Mouse (Mus musculus): ENCODE measurements around the gene Gm49450.
"Not testable (repeated sequence)": the region's sequence is repeated elsewhere in the genome, so short reads cannot be mapped to it uniquely, and the experiment has no call there.

Gene Gm49450

DNA sequence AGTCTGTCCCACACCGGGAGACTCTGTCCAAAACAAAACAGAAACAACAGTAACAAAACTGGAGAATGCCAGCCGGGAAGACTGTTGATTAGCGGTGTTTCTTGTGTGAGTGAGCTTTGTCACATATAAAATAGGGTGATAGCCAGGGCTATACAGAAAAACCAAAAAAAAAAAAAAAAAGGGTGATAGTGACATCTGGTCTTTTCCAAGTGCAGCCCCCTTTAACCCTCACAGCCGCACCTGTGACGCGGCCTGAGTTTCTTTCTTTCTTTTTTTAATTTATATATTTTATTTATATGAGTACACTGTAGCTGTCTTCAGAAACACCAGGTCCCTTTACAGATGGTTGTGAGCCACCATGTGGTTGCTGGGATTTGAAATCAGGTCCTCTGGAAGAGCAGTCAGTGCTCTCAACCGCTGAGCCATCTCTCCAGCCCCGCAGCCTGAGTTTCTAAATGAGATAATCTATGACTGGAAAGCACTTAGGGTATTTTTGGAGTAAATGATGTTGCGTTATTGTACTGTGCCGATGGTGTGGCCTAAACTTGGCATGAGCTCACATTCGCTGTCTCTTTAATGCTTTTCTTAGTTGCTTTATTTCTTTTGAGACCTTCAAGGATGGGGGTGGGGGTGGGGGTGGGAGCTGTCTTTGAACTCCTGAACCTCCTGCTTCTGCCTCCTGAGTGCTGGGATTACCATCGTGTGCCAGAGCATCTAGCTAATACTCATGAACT, 32.8 kb upstream of the Gm49450 start:
- no peak for DNase-seq (ENCODE audit: low read depth, low spot score)

DNA sequence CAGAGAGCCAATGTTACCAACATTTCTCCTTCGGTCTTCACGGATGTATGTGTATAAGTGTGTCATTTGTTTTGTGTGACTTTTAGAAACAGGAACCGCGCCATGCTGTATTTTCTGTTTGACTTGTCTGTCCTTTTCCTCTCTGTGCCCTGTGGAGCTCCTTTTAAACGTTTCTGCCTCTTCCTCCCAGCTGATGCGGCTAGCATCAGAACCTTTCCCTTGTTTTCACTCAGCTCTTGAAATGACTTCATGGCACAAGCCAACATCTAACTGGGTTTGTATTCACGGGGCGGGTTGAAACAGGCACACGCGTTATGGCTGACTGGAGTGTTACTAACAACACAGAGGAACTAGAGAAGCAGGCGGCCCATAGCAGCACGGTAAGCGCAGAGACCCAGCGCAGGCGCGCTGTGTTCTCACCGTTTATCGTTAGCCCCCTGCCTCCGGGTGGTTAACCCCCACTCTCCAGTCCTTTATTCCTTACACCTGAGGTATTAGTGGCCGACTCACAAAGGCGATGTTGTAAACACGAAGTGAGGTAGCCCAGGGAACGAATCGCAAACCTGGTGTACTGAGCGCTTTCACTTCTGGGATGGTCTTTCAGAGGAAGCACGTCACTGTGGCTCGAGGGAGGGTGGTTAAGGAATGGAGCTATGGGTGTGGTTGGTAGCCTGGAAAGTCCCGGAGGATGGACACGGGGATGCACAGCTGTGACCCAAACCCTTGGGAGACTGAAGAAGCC, 32.1 kb upstream of the Gm49450 start:
- DNase-seq (ENCODE audit: low read depth, low spot score) = no peak

DNA sequence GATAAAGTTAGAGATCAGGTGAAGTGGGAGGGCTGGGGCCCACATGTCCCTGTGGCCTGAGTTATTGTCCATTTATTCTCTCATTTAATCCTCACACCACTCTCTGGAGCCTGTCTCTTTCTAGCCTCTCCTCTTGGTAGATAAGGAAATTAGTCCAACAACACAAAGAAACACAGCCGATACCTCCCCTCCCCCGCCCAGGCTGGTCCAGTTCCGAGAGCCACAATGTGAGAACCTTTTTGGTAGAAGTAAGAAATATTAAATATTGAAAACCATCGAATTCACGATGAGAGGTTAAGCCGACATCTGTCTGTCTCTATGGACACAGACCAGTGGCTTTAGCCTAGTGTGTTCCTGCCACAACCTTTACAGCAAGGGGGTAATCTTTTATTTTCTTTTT, 31.3 kb upstream of the Gm49450 start:
- no peak for DNase-seq (ENCODE audit: low read depth, low spot score)

DNA sequence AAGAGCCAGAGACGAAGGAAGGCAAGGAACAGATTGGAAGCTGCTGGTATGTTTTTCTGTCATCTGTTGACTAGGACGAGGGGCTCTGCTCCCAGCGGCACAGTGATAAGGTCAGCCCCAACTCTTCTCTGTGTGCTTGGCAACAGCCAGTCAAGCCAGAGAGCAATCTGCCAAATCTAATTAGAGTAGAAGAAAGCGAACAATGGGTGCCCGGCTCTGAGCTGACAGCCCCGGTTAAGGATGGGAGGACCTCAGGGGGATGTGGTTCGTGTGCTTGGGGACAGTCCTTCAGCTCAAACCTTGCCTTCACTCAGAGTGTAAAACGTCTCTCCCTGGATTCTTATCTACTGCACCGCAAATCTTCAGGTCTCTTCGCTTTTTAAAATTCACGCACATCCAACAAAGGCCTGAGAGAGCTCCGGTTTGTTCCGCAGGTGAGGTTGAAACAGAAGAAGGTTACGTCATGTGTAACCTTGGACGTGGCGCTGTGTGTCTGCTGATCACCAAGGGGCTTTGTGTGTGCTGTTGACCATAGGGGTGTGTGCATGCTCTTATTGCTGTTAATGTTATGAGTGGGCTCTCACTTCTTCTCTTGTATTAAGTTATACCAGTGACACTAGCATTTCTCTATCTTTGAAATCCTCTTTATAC, 30.2 kb upstream of the Gm49450 start:
- DNase-seq (ENCODE audit: low read depth, low spot score) = no peak

DNA sequence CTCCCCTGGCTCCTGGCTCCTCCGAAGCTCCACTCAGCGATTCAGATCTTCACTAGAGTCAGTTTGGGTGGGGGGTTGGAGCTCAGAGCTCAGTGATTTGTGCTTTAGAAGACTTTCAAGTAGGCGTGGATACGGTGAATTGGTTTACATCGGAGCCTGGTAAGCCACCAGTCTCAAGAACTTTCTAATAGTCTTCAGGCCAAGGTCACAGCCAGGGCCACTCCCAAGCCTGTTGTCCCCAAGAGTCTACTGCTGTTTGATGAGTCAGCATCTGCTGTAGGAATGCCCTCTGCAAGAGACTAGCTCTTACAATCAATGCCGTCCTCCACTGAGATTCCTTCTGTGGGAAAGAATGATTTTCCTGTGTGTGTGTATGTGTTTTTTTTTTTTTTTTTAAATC, 28.7 kb upstream of the Gm49450 start:
- no peak for DNase-seq (ENCODE audit: low read depth, low spot score)

DNA sequence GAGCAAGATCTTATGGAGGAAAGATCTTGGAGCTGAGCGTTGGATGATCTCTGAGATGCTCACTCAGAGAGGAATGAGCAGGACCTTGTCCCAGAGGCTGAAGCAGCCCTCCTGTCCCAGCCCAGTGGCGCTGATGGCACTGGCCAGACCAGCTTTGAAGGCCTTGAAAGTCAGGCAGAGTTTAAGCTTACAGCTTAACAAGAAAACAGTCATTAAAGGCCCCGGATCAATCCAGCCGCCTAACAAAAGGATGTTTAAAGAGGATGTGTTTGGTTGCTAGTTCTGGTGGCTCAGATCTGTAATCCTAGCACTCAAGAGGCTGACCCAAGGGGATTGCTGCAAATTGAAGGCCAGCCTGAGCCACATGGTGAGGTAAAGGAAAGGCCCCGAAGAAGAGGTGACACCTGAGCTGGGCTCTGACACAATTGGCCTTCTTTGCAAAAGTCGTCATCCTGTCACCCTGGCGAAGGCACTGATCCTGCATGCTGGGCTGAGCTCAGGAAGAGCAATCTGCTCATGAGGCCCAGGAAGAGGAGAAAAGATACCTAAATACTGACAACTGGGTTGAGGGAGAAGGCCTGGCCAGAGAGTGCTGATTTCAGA, 26.8 kb upstream of the Gm49450 start:
- DNase-seq (ENCODE audit: low read depth, low spot score) = no peak

DNA sequence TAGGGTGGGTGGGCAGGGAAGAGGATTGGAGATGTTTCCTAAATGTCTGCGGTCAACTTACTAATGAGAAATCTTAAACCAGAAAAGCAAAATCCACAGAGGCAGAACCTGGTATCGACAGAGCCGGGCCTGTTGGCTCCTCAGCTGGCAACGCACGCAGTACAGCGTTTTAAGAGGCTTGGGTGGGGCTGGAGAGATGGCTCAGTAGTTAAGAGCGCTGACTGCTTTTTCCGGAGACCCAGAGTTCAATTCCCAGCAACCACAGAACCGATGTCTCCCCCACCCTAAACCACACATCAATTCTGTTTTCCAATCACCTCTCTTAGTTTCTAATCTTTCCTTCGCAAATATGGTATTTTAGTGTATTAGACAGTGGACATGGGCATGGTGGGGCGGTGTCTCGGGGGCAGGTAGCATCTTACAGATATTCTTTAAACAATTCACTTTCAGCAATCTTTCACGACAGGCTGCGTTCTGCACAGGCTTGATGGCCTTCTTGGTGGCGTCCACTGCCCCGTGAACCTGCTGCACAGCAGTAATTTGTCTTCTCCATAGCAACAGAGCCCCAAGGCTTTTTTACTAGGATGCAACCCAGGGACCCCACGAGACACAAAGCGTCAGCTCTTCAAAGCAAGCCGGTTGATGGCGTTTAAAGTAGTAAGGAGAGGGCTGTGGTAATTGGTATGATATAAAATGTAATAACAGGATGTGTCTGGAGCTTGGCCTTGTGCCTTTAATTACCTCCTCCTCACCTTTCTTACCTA, 25.2 kb upstream of the Gm49450 start:
- no peak for DNase-seq (ENCODE audit: low read depth, low spot score)

DNA sequence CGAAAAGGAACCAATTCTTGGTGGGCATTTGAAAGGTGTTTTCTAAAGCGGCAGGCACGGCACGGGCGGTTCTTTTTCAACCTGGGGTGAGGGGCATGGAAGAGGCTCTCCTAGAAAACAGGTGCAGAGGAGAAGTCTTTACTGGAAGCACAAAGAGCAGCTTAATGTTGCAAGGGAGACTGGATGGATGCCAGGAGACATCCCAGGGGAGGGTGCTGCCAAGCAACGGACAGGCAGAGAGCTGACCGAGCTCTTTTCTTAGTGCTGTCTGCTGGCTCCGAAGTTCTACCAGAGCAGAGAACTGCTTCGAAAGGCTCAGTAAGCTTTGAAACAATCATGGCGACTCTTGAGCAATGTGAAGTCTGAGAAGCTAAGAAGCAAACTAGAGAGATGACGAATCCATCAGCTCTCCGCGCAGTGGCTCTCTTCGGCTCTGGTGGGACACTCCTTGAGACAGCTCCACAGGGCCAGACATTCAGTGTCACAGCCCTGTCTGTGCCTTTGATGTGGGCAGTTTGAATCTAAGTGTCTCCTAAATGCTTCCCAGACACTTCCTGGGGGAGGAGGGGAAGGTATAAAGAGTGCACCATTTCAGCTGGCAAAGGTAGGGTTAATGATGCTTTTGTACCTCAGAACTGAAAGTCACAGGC, 24.5 kb upstream of the Gm49450 start:
- no peak for DNase-seq (ENCODE audit: low read depth, low spot score)

DNA sequence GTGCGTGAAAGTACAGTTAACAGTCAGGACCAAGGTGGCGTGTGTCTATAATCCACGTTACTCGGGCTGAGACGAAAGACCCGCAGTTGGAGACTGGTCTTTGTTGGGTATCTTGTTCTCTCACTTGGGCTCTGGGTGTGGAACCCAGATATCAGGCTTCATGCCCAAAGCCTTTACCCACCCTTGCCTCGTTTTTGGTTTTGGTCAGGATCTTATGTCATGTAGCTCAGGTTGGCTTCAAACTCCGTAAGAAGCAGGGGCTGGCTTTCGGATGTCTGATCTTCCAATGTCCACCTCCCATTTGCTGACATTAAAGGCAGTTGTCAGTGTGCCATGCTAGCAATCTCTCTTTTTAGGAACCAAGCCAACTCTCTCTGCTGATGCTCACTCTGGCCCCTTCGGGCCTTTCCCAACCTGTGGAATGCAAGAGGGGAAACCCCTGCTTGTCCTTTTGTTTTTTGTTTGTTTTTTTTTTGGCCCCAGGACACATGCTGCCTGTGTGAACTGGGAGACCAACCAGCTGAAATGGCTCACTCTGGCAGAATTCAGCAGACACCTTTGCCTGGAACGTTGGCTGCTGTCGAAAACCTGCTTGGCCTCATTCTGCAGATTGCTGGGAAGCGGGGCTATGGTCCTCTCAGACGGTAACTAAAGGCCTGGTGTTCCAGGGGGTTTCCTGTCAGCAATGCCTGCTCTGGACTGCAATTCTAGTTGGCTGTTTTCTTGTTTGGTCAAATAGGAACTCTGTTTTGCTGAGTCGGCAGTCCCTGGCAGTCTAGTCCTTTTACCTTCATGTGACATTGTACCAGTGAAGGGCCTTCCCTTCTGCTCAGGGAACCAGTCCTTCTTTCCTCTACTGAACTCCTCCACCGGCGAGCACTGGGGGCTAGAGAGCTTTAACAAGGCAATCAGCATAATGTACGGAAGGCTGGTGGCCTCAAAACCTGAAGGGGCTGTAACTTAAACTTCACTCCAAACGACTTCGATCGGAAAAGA, 23.7 kb upstream of the Gm49450 start:
- no peak for DNase-seq (ENCODE audit: low read depth, low spot score)

DNA sequence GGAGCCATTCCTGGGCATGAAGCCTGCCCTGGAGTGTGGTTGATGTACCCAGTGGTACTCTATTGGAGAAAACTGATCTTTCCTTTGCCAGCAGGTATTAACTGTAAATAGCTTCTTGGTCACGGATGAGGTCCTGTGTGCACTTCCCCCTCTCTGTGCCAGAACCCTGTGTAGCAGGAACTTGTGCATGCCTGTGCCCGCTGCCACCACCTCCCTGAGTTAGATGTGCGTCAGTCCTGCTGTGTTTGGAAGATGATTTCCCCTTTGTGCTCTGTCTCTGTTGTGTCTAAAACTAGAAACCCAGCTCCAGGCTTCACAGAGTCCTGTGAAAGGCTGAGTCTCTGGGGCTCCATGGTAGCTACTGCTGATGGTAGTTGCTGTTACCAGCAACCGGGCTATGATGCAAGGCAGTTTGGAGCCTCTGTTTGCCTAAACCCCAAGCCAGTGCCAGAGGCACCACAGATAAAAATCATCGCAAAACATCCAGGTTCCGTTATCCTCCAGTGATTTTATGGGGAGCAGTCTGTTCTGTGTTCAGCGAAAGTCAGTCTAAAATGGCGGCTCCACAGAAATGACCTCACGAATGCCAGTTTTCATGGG, 19.8 kb upstream of the Gm49450 start:
- DNase-seq (ENCODE audit: low read depth, low spot score) = no peak

DNA sequence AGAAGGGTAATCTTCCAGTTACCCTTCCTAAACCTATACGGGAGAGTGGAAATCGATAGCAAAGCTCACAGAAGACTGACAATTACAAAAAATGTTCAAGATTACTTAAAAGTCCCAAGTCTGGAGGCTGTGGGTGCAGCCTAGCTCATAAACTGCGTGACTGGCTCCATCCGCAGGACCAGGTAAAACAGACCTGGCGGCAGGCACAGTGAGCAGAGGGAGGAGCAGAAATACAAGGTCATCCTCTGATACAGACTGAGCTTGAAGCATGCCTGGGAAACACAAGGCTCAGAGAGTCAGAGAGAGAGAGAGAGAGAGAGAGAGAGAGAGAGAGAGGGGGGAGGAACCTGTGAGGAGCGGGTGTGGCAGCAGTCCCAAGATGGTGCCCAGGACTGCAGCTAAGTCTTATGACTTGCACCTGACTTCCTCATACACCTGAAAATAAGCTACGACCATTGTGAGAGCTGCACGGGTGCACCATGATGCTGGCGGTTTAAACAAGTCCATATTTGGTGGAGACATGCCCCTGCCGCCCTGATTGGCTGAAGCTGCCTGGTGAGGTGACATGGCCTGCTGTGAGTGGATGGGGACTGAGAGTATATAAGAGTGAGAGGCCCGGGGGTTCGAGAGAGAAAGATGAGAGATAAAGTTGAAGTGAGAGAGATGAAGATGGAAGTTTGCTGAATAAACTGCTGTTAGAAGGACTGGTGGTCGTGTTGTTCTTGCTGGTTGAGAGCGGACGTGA, 18.4 kb upstream of the Gm49450 start:
- DNase-seq (ENCODE audit: low read depth, low spot score) = not testable (repeated sequence)

DNA sequence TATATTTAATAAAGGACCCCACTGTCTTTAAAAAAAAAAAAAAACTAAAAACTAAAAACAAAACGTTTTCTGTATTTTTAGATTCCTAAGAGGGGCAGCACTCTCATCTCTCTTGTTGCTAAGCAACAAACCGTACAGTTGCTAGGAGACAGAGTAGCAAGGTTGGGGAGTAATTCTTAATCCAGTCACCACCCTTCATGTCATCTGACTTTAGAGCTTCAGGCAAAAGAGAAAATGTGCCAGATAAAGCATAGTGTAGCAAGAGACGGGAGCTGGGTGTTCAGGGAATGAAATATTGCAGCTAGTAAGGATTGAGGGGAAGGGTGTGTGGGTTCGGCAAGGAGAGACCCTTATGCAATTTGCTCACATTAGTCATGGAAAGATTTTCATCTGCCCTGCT, 17.8 kb upstream of the Gm49450 start:
- no peak for DNase-seq (ENCODE audit: low read depth, low spot score)

DNA sequence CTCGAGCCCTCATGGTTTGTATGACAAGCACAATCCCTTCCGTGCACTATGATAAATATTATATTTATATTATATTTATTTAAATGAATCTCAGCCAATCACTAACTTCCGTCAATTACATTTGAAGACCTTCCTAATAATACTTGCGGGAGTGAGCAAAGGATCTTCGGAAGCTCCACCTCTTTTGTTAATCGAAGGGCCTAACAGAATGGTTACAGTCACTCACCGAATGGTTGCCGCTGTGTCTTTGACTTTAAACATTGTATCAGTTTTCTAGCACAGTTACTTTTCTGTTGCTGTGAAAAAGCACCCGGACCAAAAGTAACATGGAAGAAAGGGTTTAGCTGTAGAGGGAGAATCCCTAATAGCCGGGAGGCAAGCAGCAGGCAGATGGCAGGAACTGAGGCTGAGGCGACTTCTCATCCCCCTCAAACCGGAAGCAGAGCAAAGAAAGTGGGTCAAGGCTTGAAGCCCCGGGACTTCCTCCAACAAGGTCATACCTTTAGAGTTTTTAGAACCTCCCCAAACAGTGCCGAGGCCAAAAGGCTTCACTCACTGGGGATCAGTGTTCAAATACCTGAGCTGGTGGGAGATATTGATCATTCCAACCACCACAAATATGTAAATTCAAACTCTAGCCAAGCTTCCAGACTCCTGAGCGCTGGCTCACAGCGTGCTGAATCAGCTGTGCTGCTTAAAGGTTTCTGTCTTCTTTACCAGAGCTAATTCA, 16.2 kb upstream of the Gm49450 start:
- DNase-seq (ENCODE audit: low read depth, low spot score) = no peak

DNA sequence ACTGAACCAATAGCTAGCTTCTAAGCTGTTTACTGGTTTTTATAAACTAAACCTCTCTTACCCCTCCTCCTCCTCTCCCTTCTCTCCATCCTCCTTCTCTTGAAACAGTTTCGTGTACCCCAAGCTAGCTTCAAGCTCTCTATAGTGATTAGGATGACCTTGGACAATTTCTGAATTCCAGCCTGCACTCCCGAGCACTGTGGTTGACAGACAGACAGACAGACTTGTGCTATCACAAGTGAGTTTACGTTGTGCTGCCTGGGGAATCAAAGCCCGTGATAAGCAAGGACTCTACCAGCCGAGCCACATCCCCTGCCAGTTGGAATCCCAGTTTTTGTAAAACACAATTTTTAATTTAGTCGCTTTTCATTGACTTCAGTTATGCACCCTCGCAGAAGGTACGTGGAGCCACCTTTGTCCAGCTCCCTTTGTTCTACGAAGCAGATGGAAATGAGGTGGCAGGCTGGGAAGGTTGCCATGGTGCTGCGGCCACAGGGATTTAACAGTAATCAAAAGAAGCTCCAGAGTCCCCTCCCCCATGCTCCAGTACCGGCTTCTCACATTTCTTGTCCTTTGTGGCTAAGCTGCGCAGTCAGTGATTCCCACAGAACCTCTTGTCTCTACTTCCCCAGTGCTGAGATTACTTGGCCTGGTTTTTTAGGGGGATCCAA, 15.5 kb upstream of the Gm49450 start:
- DNase-seq (ENCODE audit: low read depth, low spot score) = peak; percentile 75

DNA sequence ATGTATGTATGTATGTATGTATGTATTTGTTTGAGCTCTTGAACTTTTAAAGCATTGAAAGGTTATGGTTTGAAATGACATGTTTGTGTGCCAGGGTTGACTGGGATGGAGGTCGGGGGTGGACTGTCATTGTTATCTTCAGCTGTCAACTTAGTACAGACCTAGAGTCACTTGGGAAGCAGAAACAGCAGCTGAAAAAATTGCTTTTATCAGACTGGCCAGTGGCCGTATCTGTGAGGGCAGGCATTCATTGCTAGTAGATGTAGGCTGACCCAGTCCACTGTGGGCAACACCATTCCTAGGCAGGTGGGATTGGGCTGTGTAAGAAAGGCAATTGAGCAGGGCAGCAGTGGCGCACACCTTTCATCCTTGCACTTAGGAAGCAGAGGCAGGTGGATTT, 6.2 kb upstream of the Gm49450 start:
- no peak for DNase-seq (ENCODE audit: low read depth, low spot score)

DNA sequence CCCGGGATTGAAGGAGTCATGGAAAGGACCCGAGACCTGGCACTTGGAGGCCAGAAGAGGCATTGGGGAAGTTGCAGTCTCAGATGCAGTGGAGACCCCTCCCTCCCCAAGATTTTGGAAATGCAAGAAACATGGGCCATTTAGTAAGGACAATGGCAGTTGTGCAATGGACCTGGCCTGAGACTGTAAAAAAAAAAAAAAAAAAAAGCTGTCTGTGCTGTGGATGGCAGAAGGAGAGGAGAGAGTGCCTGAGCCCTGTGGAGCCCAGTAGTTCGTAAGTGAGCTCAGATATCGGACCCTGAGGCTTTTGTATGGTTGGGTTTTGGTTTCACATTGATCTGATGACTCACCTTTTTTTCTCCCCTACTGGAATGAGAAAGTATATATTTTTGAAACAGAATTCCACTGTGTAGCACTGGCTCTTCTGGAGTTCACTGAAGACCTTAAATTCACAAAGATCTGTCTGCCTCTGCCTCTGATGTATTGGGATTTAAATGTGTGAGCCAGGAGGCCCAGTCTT, 5.6 kb upstream of the Gm49450 start:
- DNase-seq (ENCODE audit: low read depth, low spot score) = no peak

DNA sequence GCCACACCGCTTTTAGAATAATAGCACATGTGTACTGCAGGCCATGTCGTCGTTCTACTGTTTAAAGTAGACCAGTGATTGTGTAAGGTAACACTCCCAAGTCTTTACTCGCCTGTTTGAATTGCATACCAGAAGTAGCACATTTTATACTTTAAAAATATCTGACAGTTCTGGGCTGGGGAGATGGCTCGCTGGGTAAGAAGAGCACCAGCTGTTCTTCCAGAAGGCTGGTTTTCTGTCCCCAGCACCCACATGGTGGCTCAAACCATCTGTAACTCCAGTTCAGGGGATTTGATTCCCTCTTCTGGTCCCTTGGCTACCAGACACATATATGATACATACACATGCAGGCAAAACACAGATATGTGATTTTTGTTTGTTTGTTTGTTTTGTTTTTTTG, 4.1 kb upstream of the Gm49450 start:
- no peak for DNase-seq (ENCODE audit: low read depth, low spot score)

Measured in retina, postnatal 7 days (tissue).